Mouse (Mus musculus): ENCODE data around the gene Slc35b1. TPM values are rescaled to one million over a fixed set of nuclear protein-coding genes. Genes with fewer than 3 reads are reported as not detected.

Gene Slc35b1
- polyA plus RNA-seq, 1 experiment from 2014 or later: 116 TPM

- Histone ChIP-seq H3K27ac (replicated peaks) (no peak overlapping the region), H3K9me3 (no peaks in the 10 kb centered on the region), H3K4me3 (no peak overlapping the region), H3K4me1 (peaks cover 13% of the 10 kb centered on the region), H3K27me3 (replicated peaks; ENCODE audit: low read depth, poor library complexity, severe bottlenecking) (no peaks in the 10 kb centered on the region), H3K36me3 (replicated peaks) (peaks cover 35% of the 10 kb centered on the region)
- 95% methylated on average over 9 of the region's 9 CpGs for WGBS
- DNase-seq (ENCODE audit: low spot score): no peak
Observed at GRCm38 (mm10) chr11:95353226-95353625, 31.3 kb upstream of the Slc35b1 start.

GRCm38 (mm10) chr11:95354228-95354944 is 30.1 kb upstream of the Slc35b1 start:
- WGBS: 94% methylated on average over 14 of the region's 14 CpGs
- no peaks in the 10 kb centered on the region for H3K27me3 ChIP-seq (replicated peaks; ENCODE audit: low read depth, poor library complexity, severe bottlenecking)
- H3K9me3 ChIP-seq: no peaks in the 10 kb centered on the region
- no peak overlapping the region for H3K27ac ChIP-seq (replicated peaks)
- no peak overlapping the region for H3K4me3 ChIP-seq
- peaks cover 17% of the 10 kb centered on the region for H3K4me1 ChIP-seq
- H3K36me3 ChIP-seq (replicated peaks): peaks cover 25% of the 10 kb centered on the region
- DNase-seq (ENCODE audit: low spot score): no peak

GRCm38 (mm10) chr11:95354945-95355660 is 29.4 kb upstream of the Slc35b1 start:
- Histone ChIP-seq H3K27ac (replicated peaks) (no peak overlapping the region; the same call in 1 of the 2 replicates), H3K9me3 (no peaks in the 10 kb centered on the region), H3K4me3 (no peak overlapping the region), H3K36me3 (replicated peaks) (peaks cover 29% of the 10 kb centered on the region), H3K27me3 (replicated peaks; ENCODE audit: low read depth, poor library complexity, severe bottlenecking) (no peaks in the 10 kb centered on the region), H3K4me1 (peaks cover 17% of the 10 kb centered on the region)
- WGBS: 93% methylated on average over 12 of the region's 12 CpGs
- DNase-seq (ENCODE audit: low spot score): no peak

- no peaks in the 10 kb centered on the region for H3K9me3 ChIP-seq
- H3K36me3 ChIP-seq (replicated peaks): peaks cover 30% of the 10 kb centered on the region
- H3K27me3 ChIP-seq (replicated peaks; ENCODE audit: low read depth, poor library complexity, severe bottlenecking): no peaks in the 10 kb centered on the region
- WGBS: 94% methylated on average over 5 of the region's 5 CpGs
- H3K27ac ChIP-seq (replicated peaks): no peak overlapping the region; the same call in 1 of the 2 replicates
- no peak for DNase-seq (ENCODE audit: low spot score)
- peaks cover 14% of the 10 kb centered on the region for H3K4me1 ChIP-seq
- H3K4me3 ChIP-seq: no peak overlapping the region
Observed at GRCm38 (mm10) chr11:95355661-95356011, 28.9 kb upstream of the Slc35b1 start.

- Histone ChIP-seq H3K27ac (replicated peaks) (peak overlapping the region; percentile 40; the same call in 1 of the 2 replicates), H3K9me3 (no peaks in the 10 kb centered on the region), H3K27me3 (replicated peaks; ENCODE audit: low read depth, poor library complexity, severe bottlenecking) (no peaks in the 10 kb centered on the region), H3K4me1 (peaks cover 14% of the 10 kb centered on the region), H3K4me3 (no peak overlapping the region), H3K36me3 (replicated peaks) (peaks cover 26% of the 10 kb centered on the region)
- DNase-seq (ENCODE audit: low spot score): no peak
- 90% methylated on average over 7 of the region's 7 CpGs for WGBS
Observed at GRCm38 (mm10) chr11:95356039-95356438, 28.5 kb upstream of the Slc35b1 start.

GRCm38 (mm10) chr11:95356469-95357273 is 27.8 kb upstream of the Slc35b1 start:
- Histone ChIP-seq H3K4me3 (no peak overlapping the region), H3K27ac (replicated peaks) (peak overlapping the region; percentile 40; the same call in 1 of the 2 replicates), H3K4me1 (peaks cover 14% of the 10 kb centered on the region), H3K27me3 (replicated peaks; ENCODE audit: low read depth, poor library complexity, severe bottlenecking) (no peaks in the 10 kb centered on the region), H3K9me3 (no peaks in the 10 kb centered on the region), H3K36me3 (replicated peaks) (peaks cover 23% of the 10 kb centered on the region)
- 89% methylated on average over 17 of the region's 17 CpGs for WGBS
- no peak for DNase-seq (ENCODE audit: low spot score)

GRCm38 (mm10) chr11:95358263-95358662 is 26.2 kb upstream of the Slc35b1 start:
- 49% methylated on average over 3 of the region's 3 CpGs for WGBS
- Histone ChIP-seq H3K27me3 (replicated peaks; ENCODE audit: low read depth, poor library complexity, severe bottlenecking) (no peaks in the 10 kb centered on the region), H3K4me1 (peaks cover 14% of the 10 kb centered on the region), H3K27ac (replicated peaks) (no peak overlapping the region), H3K9me3 (no peaks in the 10 kb centered on the region), H3K36me3 (replicated peaks) (peaks cover 20% of the 10 kb centered on the region), H3K4me3 (no peak overlapping the region)
- no peak for DNase-seq (ENCODE audit: low spot score)

- Histone ChIP-seq H3K27me3 (replicated peaks; ENCODE audit: low read depth, poor library complexity, severe bottlenecking) (no peaks in the 10 kb centered on the region), H3K36me3 (replicated peaks) (peaks cover 24% of the 10 kb centered on the region), H3K4me3 (no peak overlapping the region), H3K4me1 (0 out of 2 replicates have a peak, but pooled peaks cover 3% of the 10 kb centered on the region), H3K9me3 (no peaks in the 10 kb centered on the region), H3K27ac (replicated peaks) (no peak overlapping the region)
- 87% methylated on average over 5 of the region's 5 CpGs for WGBS
- no peak for DNase-seq (ENCODE audit: low spot score)
Observed at GRCm38 (mm10) chr11:95364388-95364787, 20.1 kb upstream of the Slc35b1 start.

GRCm38 (mm10) chr11:95365596-95365995 is 18.9 kb upstream of the Slc35b1 start:
- peaks cover 31% of the 10 kb centered on the region for H3K36me3 ChIP-seq (replicated peaks)
- WGBS: 87% methylated on average over 10 of the region's 10 CpGs
- H3K27ac ChIP-seq (replicated peaks): no peak overlapping the region
- no peaks in the 10 kb centered on the region for H3K4me1 ChIP-seq
- no peak overlapping the region for H3K4me3 ChIP-seq
- H3K9me3 ChIP-seq: no peaks in the 10 kb centered on the region
- H3K27me3 ChIP-seq (replicated peaks; ENCODE audit: low read depth, poor library complexity, severe bottlenecking): no peaks in the 10 kb centered on the region
- no peak for DNase-seq (ENCODE audit: low spot score)

- no peak for DNase-seq (ENCODE audit: low spot score)
- Histone ChIP-seq H3K27ac (replicated peaks) (no peak overlapping the region), H3K4me1 (no peaks in the 10 kb centered on the region), H3K4me3 (no peak overlapping the region), H3K9me3 (no peaks in the 10 kb centered on the region), H3K27me3 (replicated peaks; ENCODE audit: low read depth, poor library complexity, severe bottlenecking) (no peaks in the 10 kb centered on the region), H3K36me3 (replicated peaks) (peaks cover 37% of the 10 kb centered on the region)
- 86% methylated on average over 6 of the region's 6 CpGs for WGBS
Observed at GRCm38 (mm10) chr11:95366280-95366897, 18.1 kb upstream of the Slc35b1 start.

GRCm38 (mm10) chr11:95367011-95367735 is 17.3 kb upstream of the Slc35b1 start:
- H3K4me3 ChIP-seq: no peak overlapping the region
- peaks cover 43% of the 10 kb centered on the region for H3K36me3 ChIP-seq (replicated peaks)
- no peaks in the 10 kb centered on the region for H3K9me3 ChIP-seq
- 90% methylated on average over 8 of the region's 8 CpGs for WGBS
- H3K27me3 ChIP-seq (replicated peaks; ENCODE audit: low read depth, poor library complexity, severe bottlenecking): no peaks in the 10 kb centered on the region
- H3K27ac ChIP-seq (replicated peaks): no peak overlapping the region
- DNase-seq (ENCODE audit: low spot score): no peak
- peaks cover 6% of the 10 kb centered on the region; the same call in 1 of the 2 replicates for H3K4me1 ChIP-seq

Measured in embryonic facial prominence, embryonic 10.5 days (tissue).